Mouse (Mus musculus): Measurements from ENCODE around the gene Slc23a2.

The Slc23a2 gene

DNA sequence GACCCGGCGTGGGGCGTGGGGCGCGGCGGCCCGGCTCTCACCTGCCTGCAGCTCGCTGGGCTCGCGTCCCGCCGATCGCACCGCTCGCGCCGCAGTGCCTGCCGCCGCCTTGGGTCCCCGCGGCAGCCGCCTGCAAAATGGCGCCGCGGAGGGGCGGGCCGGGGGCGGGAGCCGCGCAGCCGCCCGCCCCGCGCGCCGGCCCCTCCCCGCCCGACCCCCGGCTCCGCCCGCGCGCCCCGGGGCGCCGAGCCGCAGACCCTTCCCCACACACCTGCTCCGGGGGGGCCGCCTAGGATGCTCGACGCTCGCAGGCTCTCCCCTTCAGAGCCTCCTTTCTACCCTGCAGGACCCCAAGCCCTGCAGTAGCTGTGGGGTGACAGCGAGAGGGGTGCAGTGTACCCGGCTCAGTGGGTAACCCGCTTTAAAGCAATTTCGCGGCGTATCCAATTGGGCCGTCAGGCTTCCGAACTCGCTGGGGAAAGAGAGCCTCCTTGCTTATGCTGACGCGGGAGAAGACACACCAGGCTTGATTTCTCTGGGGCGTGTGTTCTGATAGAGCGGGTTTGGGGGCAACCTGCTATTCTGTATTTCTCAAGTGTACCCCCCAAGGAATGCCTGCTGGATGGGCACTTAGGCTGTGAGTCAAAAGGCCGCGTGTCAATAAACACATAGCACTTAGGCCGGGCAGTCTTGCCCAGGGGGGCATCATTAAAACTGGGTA is at the start of gene Slc23a2:
Gene Slc23a2 (minus strand): TSS at position 138 of the 721 bp plus-strand sequence.
- peak; percentile 59 to 66 for DNase-seq (ENCODE audit: low spot score in 2 of 2)

DNA sequence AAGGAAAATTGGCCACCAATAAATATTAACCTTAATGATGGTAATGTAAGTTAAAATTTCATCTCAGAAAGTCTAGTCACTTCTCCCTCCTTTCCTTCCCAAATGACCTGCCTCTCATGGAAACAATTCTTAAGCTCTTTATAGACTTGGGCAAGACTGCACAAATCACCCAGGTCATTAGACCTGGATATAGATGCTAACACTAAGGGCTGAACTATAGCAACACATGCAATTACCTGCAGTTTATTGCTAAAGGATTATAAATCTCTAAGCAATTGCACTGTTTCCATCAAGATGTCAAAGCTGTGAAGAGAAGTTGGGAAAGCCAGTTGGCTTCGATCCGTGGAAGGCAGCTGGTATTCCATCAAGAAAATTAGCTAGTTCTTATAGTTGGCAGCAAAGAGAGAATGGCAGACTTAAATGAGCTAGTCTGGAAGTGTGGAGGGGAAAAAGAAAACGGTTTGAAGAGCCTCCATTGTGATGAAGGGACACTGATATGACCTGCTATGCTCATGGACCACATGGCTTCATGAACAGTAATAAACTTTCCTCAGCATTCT is 45.8 kb upstream of the Slc23a2 start:
- no peak for DNase-seq (ENCODE audit: low spot score in 2 of 2)

DNA sequence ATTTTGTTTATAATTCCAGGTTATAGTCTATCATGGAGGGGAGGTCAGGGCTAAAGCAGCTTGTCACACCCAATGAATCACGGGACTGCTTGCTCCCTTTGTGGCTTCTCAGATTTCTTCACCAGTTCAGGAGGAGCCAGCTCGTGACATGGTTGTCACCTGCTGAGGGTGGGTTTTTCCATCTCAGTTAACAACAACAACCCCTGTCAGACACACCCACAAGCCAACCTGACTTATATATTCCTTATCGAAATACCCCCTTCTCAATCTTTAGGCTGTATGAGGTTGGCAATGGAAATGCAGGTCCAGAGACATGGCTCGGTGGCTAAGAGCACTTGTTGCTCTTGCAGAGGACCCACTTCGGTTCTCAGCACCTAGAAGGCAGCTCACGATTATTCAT is 39.0 kb upstream of the Slc23a2 start:
- no peak for DNase-seq (ENCODE audit: low spot score in 2 of 2)

DNA sequence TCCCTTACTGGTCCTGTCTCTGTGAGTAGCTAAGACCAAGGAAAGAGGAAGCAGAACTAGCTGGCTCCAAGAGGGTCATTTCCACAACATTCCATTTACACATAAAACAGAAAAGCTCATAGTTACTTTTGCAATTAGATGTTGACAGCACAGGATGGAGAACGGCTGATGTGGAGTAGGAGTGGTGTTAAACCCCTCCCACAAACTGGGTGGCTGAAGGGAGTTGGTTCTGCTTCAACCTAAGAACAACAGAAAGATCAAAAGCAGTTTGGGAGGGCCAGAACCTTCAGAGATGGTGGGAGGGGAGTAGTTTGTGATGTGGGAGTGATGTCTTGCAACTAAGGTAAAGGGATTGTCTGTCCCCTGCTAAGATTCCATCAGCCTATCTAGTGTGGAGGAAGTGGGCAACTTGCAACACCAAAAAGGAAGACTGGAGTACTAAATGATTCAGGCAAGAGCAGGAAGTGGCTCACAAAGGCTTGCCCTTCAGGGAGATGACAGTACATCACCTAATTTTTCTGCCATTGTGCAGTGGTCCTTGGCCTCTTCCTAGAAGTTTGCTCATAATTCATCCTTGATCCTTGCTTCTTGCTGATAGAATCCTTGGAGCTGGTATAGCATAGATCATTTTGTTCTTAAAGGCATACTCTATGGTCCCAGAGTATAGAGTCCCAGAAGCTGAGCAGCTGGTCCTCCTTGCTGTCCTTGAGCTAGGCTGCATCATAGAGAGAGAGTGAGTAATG is 35.7 kb upstream of the Slc23a2 start:
- no peak for DNase-seq (ENCODE audit: low spot score in 2 of 2)

DNA sequence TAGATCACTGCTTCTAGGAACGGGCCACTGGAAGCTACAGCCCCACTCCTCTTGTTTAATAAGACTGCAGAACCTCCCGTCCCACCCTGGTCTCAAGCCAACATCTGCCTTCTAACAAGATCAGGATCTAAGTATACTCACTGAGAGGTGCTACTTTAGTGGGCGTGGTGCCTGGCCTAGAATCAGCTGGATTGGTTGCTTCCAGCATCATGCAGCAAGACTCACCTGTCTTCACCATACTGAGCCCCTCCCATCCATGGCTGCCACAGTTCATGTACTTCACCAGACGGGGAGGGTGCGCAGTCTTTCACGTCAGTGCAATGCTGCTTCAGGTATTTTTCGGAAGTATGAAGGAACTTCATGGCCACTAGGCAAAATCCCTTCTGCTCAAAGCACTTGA is 34.5 kb upstream of the Slc23a2 start:
- no peak for DNase-seq (ENCODE audit: low spot score in 2 of 2)

DNA sequence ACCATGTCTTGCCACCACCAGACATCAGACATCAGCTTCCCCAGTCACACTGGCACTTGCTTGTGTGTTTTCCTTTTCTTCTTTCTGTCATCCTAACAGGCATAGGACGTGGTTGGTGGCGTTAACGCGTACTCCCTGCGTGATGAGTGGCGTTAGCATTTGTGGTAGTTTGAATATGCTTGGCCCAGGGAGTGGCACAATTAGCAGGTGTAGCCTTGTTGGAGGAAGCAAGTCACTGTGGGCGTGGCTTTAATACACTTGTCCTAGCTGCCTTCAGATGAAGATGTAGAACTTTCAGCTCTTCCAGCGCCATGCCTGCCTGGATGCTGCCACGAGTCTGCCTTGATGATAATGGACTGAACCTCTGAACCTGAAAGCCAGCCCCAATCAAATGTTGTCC is 32.5 kb upstream of the Slc23a2 start:
- DNase-seq (ENCODE audit: low spot score in 2 of 2), result no peak

DNA sequence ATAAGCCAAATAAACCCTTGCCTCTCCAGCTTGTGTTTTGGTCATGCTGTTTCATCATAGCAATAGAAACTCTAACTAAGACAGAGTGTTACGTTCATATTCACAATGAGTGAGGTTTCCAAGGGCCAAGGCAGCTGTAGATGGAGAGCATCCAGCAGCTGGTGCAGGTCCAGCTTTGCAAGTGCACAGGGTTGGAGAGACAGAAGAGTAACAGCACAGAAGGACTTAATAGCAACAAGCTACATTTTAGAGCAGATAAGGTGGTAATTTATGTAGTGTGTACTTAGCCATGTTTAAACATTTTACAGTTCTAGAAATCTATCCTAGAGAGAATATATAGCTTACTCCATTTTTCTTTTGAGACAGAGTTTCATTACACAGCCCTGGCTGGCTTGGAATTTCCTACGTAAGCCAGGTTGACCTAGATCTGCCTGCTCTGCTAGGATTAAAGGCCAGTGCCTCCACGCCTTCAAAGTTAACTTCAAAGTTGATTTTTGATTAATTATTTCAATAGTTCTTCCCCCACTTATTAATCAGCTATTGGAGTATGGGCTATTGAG is 31.5 kb upstream of the Slc23a2 start:
- no peak for DNase-seq (ENCODE audit: low spot score in 2 of 2)

DNA sequence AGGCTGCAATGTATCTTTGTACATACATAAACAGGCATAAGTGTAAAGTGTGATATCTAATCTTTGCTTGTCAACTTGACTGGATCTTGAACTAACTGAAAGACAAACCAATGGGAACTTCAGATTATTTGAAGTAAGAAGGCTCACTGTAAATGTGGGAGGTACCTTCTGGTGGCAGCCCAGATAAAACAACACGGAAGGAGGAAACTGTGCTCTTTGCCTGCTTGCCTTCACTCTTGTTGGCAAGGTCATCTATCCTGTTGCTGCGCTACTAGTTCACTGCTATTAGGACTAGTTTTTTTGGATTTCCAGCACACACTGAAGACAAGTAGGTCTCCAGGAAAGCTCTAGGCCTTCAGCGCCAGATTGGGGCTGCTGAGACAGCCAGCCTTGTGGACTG is 29.1 kb upstream of the Slc23a2 start:
- no peak for DNase-seq (ENCODE audit: low spot score in 2 of 2)

DNA sequence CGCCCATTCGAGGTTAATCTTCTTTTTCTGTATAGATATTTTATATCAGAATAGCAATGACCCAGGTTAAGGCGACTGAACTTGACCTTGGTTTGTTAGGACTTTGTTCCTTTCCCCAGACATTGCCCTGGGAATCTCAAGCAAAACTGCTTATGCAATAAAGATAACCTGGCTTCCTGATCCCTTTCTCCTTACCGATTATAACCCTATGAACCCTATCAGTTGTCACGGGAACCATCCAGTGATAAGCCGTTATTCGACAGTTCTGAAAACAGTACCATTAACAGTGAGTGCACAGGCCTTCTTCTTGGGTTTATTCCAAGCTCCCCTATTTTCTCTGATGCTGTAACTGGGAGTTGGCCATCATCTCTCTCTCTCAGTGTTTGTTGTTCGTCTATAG is 27.0 kb upstream of the Slc23a2 start:
- no peak for DNase-seq (ENCODE audit: low spot score in 2 of 2)

DNA sequence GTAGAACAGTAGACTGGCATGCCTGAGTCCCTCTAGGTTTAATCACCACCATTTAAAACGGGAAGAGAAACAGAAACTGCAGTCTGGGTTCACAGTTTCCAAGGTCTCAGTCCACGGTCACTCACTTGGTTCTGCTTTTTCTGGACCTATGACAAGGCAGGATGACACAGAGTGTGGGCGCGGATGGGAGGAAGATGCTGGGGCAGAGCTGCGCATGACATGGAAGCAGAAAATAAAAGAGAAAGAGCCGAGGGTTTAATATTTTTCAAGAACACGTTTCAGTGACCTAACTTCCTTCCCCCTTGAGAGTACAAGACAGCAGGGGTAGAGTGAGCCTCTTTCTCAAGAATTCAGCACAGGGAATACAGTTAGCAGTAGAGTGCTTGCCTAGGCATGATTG is 24.2 kb upstream of the Slc23a2 start:
- DNase-seq (ENCODE audit: low spot score in 2 of 2), result no peak

DNA sequence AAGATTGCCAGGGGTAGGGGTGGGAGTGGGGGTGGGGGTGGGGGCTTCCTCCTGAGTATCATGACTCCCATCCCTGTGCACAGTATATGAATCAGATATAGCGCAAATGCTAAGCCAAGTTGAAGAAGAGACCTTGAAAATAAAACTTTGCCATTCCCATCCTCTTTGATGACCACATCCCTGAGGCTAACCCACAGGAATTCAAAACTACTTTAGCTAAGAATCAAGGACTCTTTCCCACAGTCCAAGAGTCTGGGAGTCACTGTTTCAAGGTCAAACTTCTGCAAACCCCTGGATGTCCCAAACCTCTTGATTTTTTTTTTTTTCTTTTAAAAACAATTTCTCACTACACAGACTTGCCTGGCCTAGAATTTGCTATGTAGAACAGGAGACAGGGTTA is 18.7 kb upstream of the Slc23a2 start:
- no peak for DNase-seq (ENCODE audit: low spot score in 2 of 2)

DNA sequence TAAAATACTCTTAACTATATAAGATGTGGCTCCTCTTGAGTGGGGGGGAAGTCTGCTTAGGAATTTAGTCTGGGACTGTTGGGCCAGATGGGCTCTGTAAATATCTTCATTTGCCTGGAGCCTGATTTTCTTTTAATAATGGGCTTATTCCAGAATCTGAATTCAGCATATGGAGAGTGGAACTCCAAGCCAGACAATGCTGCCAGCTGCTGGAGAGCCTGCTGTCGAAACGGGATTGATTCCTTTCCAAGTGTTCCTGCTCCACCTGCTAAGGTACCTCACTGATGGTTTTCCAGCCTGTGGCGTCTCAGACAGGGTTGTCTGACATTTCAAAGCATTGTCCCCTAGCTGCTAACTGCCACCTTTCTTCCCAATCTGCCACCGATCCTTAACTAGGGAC is 12.6 kb upstream of the Slc23a2 start:
- DNase-seq (ENCODE audit: low spot score in 2 of 2), result peak in 1 of 2 experiments; percentile 38

DNA sequence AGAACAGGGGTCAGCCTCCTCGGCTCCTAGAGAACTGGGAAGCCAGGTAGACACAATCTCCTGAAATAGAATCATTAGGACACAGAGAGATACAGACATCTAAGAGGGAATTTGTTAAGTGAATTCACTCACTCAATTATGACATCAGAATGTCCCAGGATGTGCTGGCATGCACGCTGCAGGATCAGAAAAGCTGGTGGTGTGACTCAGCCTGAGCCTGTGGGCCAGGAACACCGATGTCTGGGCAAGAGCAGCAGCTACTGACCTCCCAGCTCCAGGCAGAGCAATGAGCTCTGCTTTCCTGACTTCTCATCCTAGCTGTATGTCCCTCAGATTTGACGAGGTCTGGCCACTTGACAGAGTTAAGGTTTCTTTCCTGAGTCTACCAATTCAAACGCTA is 7.8 kb upstream of the Slc23a2 start:
- no peak for DNase-seq (ENCODE audit: low spot score in 2 of 2)

DNA sequence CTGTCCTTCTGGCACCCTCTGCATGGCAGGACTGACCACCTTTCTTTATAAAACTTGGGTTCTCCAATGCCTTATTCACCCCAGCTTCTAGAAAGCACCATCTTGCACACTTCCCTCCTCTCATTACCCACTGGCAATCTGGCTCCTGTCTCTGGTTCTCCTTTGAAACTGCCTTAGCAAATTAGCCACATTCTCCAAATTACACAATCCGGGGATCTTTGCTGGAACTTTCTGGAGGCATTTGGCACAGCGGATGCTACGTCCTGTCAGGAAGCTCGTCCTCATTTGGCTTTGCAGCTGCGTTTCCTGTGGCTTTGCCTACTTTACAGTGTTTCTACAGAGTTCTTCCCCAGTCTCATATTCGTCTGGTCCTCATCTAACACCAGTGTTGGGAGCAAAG is 6.7 kb upstream of the Slc23a2 start:
- no peak for DNase-seq (ENCODE audit: low spot score in 2 of 2)

DNA sequence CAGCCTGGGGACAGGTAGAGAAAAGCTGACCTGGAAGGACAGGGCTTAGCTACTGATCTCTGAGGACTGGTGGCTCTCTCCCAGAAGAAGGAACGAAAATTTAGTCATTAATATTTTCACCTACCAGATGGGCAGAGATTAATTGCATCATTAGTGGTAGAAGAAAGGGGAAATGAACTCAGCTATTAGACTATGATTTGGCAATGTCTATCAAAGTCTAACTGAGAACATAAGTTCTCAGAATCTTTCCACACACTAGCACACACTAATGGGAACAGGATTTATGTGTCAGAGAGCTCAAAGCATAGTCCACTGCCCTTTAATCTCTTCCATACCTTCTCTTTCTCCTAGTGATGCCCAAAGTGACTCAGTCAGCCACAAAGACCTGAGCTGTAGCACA is 6.0 kb upstream of the Slc23a2 start:
- no peak for DNase-seq (ENCODE audit: low spot score in 2 of 2)

DNA sequence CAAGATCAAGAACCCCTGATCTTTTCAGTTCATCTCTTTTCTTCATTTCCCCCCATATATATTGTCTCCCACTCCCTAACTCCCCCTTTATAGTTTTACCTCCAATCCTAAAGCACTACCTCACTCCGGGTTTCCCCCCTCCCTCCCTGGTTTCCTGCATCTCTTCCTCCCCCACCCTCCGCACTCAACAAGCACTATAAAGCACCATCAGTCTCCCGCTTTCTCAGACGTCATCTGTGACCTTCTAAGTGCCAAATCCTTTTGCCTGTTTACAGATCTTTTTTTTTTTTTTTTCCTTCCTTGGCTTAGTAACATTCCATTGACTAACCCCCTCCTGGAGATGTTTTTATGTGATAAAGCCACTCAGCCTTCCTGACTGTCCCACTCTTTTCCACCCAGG is 1.6 kb upstream of the Slc23a2 start:
- DNase-seq (ENCODE audit: low spot score in 2 of 2), result no peak

DNA sequence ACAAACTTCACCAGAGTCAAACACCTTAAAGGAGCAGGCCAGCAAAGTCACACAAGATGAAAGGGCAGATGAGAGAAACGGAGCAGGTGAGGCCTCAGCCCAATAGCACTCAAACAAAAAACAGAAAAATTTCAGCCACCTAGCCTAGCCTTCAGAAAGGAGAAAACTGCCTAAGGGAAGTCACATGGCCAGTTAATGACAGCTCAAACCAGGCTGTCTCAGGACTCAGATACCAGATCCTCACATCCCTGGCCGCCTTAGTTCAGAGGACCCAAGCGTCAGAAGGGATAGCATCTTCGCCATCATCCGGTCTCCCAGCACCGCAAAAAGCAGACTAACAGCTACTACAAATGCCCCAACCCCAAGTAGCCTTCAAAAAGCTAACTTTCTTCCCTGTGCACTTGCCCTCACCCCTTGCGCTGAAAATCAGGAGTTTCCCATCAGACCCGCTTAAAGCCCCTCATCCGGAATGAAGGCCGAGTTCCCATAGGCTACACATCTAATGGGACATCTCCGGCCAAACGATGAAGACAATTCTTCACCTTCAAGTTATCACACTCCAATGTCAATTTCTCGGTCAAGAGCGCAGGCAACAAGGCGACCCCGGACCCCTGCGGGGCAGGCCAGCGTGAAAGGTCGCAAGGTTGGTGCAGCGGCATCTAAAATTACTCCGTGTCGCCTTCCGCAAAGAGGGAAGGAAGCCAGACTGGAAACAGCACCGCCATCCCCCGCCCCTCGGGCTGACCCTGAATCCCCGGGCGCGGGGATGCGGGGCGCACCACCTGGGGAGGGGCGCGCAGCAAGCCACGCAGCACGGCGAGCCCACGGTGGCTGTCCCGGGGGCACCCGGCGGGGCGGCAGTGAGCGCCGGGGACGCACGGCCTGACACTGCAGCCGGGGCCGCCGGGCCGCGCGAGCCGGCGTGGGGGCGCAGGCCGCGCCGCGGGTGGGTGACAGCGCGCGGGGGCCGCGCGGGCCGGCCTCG is 673 bp downstream of the Slc23a2 start:
- DNase-seq (ENCODE audit: low spot score in 2 of 2), result peak in 1 of 2 experiments; percentile 35

DNA sequence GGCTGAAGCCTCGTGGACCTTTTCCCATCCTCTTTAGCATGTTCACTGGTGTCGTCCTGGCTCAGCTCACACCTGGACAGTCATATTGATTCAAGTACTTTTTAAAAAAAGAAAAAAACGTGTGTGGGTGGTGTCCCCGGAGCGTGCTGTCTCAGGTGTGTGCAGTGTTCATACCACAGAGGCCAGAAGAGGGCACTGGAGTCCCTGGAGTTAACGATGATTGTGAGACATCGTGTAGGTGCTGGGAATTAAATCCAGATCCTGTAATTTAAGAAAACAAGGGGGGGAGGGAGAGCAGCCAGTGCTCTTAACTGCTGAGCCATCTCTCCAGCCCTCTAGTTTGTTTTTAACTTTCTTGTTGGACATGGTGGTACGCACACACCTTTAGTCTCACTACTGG is 2.3 kb downstream of the Slc23a2 start:
- DNase-seq (ENCODE audit: low spot score in 2 of 2), result no peak

DNA sequence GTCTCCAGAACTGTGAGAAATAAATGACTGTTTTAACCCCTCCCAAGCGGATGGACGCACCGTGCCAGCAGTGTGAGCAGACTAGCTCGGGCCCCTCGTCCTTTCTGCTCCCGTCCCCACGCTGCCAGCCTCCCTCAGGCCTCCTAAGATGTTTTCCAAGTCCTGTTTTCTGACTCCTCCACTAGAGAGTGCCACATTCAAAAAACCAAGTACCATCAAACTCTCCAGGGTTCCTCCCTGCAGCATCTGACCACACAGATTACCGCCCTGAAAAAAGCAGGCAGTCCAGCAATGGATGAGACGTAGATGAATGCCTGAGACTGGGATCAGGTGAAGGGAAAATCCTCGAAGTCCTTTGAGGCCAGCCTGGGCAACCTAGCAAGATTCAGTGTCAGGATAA is 4.4 kb downstream of the Slc23a2 start:
- DNase-seq (ENCODE audit: low spot score in 2 of 2), result no peak

DNA sequence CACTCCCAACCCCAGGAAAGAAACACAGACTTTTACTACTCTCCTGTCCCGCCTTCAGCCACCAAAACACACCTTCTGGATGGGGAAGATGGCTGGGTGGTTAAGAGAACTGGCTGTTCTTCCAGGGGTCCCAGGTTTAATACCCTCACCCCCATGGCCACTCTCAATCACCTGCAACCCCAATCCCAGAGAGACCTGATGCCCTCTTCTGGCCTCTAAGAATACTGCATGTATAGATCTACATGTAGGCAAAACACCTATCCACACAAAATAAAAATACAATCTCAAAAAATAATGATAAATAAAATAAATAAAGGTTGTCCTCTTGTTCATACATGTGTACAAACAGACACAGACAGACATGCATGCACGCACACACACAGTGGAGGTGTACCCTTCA is 5.8 kb downstream of the Slc23a2 start:
- no peak for DNase-seq (ENCODE audit: low spot score in 2 of 2)

DNA sequence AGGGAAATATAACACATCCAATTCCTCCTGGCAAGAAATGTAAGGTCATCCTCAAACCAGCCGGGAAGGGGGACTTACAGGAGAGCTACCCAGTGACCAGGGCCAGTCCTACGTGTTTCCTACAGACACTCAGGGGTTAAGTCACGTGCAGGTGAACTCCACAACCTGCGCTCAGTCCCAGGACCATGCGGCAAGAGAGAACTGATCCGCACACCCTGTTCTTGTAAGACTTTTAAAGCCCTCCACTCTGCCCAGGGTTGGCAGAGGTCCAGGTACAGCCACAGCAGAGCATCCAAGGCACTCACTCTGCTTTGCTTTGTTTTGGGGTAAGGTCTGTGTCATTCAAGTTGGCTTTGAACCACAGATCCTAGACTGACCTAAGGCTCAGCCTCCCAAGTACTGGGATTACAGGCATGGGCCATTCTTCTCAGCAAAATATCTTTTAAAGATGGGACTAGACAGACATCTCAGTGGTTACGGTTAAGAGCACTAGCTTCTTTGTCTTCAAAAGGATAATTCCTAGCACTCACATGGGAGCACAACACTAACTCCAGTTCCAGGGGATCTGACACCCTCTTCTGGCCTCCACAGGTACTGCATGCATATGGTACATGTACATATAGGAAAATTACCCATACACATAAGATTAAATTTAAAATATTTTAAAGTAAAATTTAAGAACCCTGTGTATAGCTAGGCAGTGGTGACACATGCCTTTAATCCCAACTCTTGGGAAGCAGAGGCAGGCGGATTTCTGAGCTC is 8.9 kb downstream of the Slc23a2 start:
- DNase-seq (ENCODE audit: low spot score in 2 of 2), result no peak
